Mouse (Mus musculus): ENCODE results near the gene Vwa5b1. TPM values are rescaled to one million over a fixed set of nuclear protein-coding genes. Genes with fewer than 3 reads are reported as not detected.

Gene Vwa5b1
- polyA plus RNA-seq, 1 experiment from 2014 or later: 0.13 TPM

DNA sequence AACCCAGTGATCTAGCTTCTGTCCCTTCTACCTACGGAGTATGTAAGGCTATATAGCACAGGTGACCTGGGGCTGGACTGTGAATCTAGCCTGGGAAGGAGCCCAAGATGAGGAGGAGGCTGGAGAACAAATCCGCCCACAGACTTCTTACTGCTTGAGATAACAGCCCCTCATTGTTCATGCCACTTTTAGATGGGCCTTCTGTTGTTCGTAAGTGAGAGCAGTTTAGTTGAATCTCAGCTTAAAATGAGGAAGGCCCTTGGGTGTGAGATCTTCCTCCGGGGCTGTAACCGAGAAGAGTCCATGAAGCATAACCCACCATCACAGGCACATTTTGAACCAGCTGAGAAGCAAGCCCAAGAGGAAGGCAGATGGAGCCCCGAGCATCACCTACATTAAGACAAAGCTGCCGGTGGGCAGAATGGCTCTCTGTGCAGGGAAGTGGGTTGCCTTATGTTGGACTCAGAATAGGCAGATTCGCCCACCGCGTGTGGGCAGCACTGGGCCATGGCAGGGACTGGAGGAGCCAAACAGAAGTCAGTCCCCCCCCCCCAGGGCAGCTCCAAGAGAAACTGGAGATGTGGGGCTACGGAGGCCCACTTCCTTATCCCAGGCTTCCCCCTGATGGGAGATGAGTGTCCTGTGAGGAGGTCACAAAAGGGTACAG, 24.4 kb upstream of the Vwa5b1 start:
- Histone ChIP-seq H3K4me2 (ENCODE audit: low read depth, low read length, severe bottlenecking) (no peak overlapping the region), H3K4me1 (replicated peaks; ENCODE audit: control insufficient read depth, insufficient read depth, low read length) (no peaks in the 10 kb centered on the region), H3K9ac (ENCODE audit: low read length) (no peak overlapping the region), H3K9me3 (ENCODE audit: control insufficient read depth, low read length) (no peaks in the 10 kb centered on the region), H3K27me3 (ENCODE audit: control insufficient read depth, insufficient read depth, low read length) (no peaks in the 10 kb centered on the region), H3K36me3 (ENCODE audit: control insufficient read depth, insufficient read depth, low read length) (no peaks in the 10 kb centered on the region), H3K4me3 (ENCODE audit: low read depth, low read length) (no peak overlapping the region), H3K27ac (ENCODE audit: low read depth, low read length) (no peak overlapping the region)
- no peak for DNase-seq (ENCODE audit: low spot score)
- ATAC-seq (replicated peaks; ENCODE audit: low FRiP score): no peak
- WGBS: 78% methylated on average over 11 of the region's 11 CpGs

DNA sequence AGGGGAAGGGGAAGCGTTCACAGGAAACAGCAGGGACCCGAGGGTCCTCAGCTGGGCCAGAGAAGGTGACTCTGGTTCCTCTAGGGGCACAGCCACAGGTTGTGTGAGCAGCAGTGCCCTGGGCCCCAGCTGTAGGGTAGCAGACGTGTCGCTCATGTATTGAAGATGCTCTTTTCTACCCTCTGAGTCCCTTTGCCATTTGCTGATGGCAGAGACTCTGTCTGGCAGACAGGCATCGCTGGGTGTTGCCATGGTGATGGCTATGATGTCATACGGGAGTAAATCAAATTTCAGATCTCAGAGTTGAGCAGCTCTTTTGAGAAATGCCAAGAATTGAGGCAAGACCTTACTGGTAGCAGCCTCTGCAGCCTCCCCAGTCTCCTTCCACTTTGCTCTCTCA, 17.4 kb upstream of the Vwa5b1 start:
- Histone ChIP-seq H3K4me1 (replicated peaks; ENCODE audit: control insufficient read depth, insufficient read depth, low read length) (no peaks in the 10 kb centered on the region), H3K4me2 (ENCODE audit: low read depth, low read length, severe bottlenecking) (no peak overlapping the region), H3K9me3 (ENCODE audit: control insufficient read depth, low read length) (no peaks in the 10 kb centered on the region), H3K9ac (ENCODE audit: low read length) (no peak overlapping the region), H3K27me3 (ENCODE audit: control insufficient read depth, insufficient read depth, low read length) (no peaks in the 10 kb centered on the region), H3K27ac (ENCODE audit: low read depth, low read length) (no peak overlapping the region), H3K4me3 (ENCODE audit: low read depth, low read length) (no peak overlapping the region), H3K36me3 (ENCODE audit: control insufficient read depth, insufficient read depth, low read length) (no peaks in the 10 kb centered on the region)
- no peak for ATAC-seq (replicated peaks; ENCODE audit: low FRiP score)
- DNase-seq (ENCODE audit: low spot score): no peak
- 54% methylated on average over 6 of the region's 6 CpGs for WGBS

- Histone ChIP-seq H3K27ac (ENCODE audit: low read depth, low read length) (no peak overlapping the region), H3K9ac (ENCODE audit: low read length) (no peak overlapping the region), H3K4me3 (ENCODE audit: low read depth, low read length) (no peak overlapping the region), H3K27me3 (ENCODE audit: control insufficient read depth, insufficient read depth, low read length) (no peaks in the 10 kb centered on the region), H3K9me3 (ENCODE audit: control insufficient read depth, low read length) (no peaks in the 10 kb centered on the region), H3K4me1 (replicated peaks; ENCODE audit: control insufficient read depth, insufficient read depth, low read length) (no peaks in the 10 kb centered on the region), H3K4me2 (ENCODE audit: low read depth, low read length, severe bottlenecking) (no peak overlapping the region), H3K36me3 (ENCODE audit: control insufficient read depth, insufficient read depth, low read length) (no peaks in the 10 kb centered on the region)
- no peak for DNase-seq (ENCODE audit: low spot score)
- ATAC-seq (replicated peaks; ENCODE audit: low FRiP score): no peak
- 97% methylated on average over 4 of the region's 4 CpGs for WGBS
Observed at GRCm38 (mm10) chr4:138651881-138652280, 16.2 kb upstream of the Vwa5b1 start.

- DNase-seq (ENCODE audit: low spot score) (no peak), ATAC-seq (replicated peaks; ENCODE audit: low FRiP score) (no peak)
- Histone ChIP-seq H3K4me1 (replicated peaks; ENCODE audit: control insufficient read depth, insufficient read depth, low read length) (no peaks in the 10 kb centered on the region), H3K27ac (ENCODE audit: low read depth, low read length) (no peak overlapping the region), H3K9ac (ENCODE audit: low read length) (no peak overlapping the region), H3K4me3 (ENCODE audit: low read depth, low read length) (no peak overlapping the region), H3K27me3 (ENCODE audit: control insufficient read depth, insufficient read depth, low read length) (no peaks in the 10 kb centered on the region), H3K9me3 (ENCODE audit: control insufficient read depth, low read length) (no peaks in the 10 kb centered on the region), H3K36me3 (ENCODE audit: control insufficient read depth, insufficient read depth, low read length) (no peaks in the 10 kb centered on the region), H3K4me2 (ENCODE audit: low read depth, low read length, severe bottlenecking) (no peak overlapping the region)
- WGBS: 81% methylated on average over 3 of the region's 3 CpGs
Observed at GRCm38 (mm10) chr4:138648096-138648635, 12.5 kb upstream of the Vwa5b1 start.

DNA sequence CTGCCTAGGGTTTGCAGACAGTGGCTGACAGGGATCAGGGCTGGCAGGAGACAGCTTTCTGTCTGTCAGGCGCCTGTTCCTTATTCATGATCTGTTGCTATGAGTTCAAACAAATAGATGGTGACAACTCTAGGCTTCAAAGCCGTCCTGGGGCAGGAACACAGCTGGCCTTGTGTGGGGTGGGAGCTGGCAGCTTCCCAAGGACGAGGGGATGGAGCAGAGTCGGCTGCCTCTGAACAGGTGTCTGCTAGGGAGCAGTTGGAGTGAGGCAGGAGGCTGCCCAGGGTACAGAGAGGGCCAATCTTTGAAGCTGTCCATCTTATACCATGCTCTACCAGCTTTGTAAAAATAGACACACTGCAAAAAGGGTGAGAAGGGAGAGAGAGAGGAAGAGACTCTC, 6.6 kb upstream of the Vwa5b1 start:
- Histone ChIP-seq H3K36me3 (ENCODE audit: control insufficient read depth, insufficient read depth, low read length) (no peaks in the 10 kb centered on the region), H3K27ac (ENCODE audit: low read depth, low read length) (no peak overlapping the region), H3K27me3 (ENCODE audit: control insufficient read depth, insufficient read depth, low read length) (no peaks in the 10 kb centered on the region), H3K9me3 (ENCODE audit: control insufficient read depth, low read length) (no peaks in the 10 kb centered on the region), H3K4me2 (ENCODE audit: low read depth, low read length, severe bottlenecking) (no peak overlapping the region), H3K9ac (ENCODE audit: low read length) (no peak overlapping the region), H3K4me1 (replicated peaks; ENCODE audit: control insufficient read depth, insufficient read depth, low read length) (no peaks in the 10 kb centered on the region), H3K4me3 (ENCODE audit: low read depth, low read length) (no peak overlapping the region)
- DNase-seq (ENCODE audit: low spot score) (no peak), ATAC-seq (replicated peaks; ENCODE audit: low FRiP score) (no peak)
- WGBS: 47% methylated on average over 4 of the region's 4 CpGs

DNA sequence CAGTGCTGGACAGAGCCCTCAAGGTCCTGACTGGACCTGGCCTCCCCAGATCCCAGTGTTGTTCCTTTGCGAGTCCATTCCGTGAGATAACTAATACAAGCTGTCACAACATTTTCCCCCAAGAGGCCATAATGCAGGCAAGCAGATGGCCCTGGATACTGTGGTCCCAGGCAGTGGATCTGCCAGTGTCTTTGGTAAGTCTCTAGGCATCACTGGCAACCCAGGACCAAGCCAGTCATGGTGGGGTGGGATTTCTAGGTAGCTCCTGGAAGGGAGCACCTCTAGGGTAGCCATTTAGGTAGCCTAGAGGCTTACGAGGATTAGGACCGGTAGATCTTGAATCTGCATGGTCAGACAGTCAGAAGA, 445 bp upstream of the Vwa5b1 start:
- Histone ChIP-seq H3K4me1 (replicated peaks; ENCODE audit: control insufficient read depth, insufficient read depth, low read length) (peaks cover 3% of the 10 kb centered on the region; the same call in 1 of the 2 replicates), H3K27me3 (ENCODE audit: control insufficient read depth, insufficient read depth, low read length) (no peaks in the 10 kb centered on the region), H3K4me3 (ENCODE audit: low read depth, low read length) (no peak overlapping the region), H3K36me3 (ENCODE audit: control insufficient read depth, insufficient read depth, low read length) (no peaks in the 10 kb centered on the region), H3K9me3 (ENCODE audit: control insufficient read depth, low read length) (no peaks in the 10 kb centered on the region), H3K4me2 (ENCODE audit: low read depth, low read length, severe bottlenecking) (no peak overlapping the region), H3K27ac (ENCODE audit: low read depth, low read length) (no peak overlapping the region), H3K9ac (ENCODE audit: low read length) (no peak overlapping the region)
- DNase-seq (ENCODE audit: low spot score): no peak
- no peak for ATAC-seq (replicated peaks; ENCODE audit: low FRiP score)
- WGBS: 66% methylated on average over 4 of the region's 4 CpGs

GRCm38 (mm10) chr4:138628256-138628655, 7.4 kb downstream of the Vwa5b1 start:
- ATAC-seq (replicated peaks; ENCODE audit: low FRiP score): no peak
- H3K9ac ChIP-seq (ENCODE audit: low read length): no peak overlapping the region
- H3K9me3 ChIP-seq (ENCODE audit: control insufficient read depth, low read length): no peaks in the 10 kb centered on the region
- H3K4me3 ChIP-seq (ENCODE audit: low read depth, low read length): no peak overlapping the region
- H3K27ac ChIP-seq (ENCODE audit: low read depth, low read length): no peak overlapping the region
- H3K27me3 ChIP-seq (ENCODE audit: control insufficient read depth, insufficient read depth, low read length): no peaks in the 10 kb centered on the region
- no peak for DNase-seq (ENCODE audit: low spot score)
- no peak overlapping the region for H3K4me2 ChIP-seq (ENCODE audit: low read depth, low read length, severe bottlenecking)
- no peaks in the 10 kb centered on the region for H3K36me3 ChIP-seq (ENCODE audit: control insufficient read depth, insufficient read depth, low read length)
- WGBS: 64% methylated on average over 5 of the region's 5 CpGs
- no peaks in the 10 kb centered on the region for H3K4me1 ChIP-seq (replicated peaks; ENCODE audit: control insufficient read depth, insufficient read depth, low read length)

GRCm38 (mm10) chr4:138614454-138614853, 21.2 kb downstream of the Vwa5b1 start:
- no peak overlapping the region for H3K27ac ChIP-seq (ENCODE audit: low read depth, low read length)
- WGBS: 25% methylated on average over 8 of the region's 8 CpGs
- no peak for DNase-seq (ENCODE audit: low spot score)
- H3K9me3 ChIP-seq (ENCODE audit: control insufficient read depth, low read length): no peaks in the 10 kb centered on the region; the same call in 1 of the 2 replicates
- no peak overlapping the region for H3K4me3 ChIP-seq (ENCODE audit: low read depth, low read length)
- ATAC-seq (replicated peaks; ENCODE audit: low FRiP score): no peak
- H3K9ac ChIP-seq (ENCODE audit: low read length): no peak overlapping the region
- no peak overlapping the region for H3K4me2 ChIP-seq (ENCODE audit: low read depth, low read length, severe bottlenecking)
- H3K36me3 ChIP-seq (ENCODE audit: control insufficient read depth, insufficient read depth, low read length): no peaks in the 10 kb centered on the region
- no peaks in the 10 kb centered on the region for H3K27me3 ChIP-seq (ENCODE audit: control insufficient read depth, insufficient read depth, low read length)
- peaks cover 4% of the 10 kb centered on the region; the same call in 1 of the 2 replicates for H3K4me1 ChIP-seq (replicated peaks; ENCODE audit: control insufficient read depth, insufficient read depth, low read length)

- no peaks in the 10 kb centered on the region for H3K36me3 ChIP-seq (ENCODE audit: control insufficient read depth, insufficient read depth, low read length)
- ATAC-seq (replicated peaks; ENCODE audit: low FRiP score): no peak
- peaks cover 9% of the 10 kb centered on the region; the same call in 1 of the 2 replicates for H3K4me1 ChIP-seq (replicated peaks; ENCODE audit: control insufficient read depth, insufficient read depth, low read length)
- H3K27me3 ChIP-seq (ENCODE audit: control insufficient read depth, insufficient read depth, low read length): no peaks in the 10 kb centered on the region
- no peaks in the 10 kb centered on the region; the same call in 1 of the 2 replicates for H3K9me3 ChIP-seq (ENCODE audit: control insufficient read depth, low read length)
- no peak for DNase-seq (ENCODE audit: low spot score)
- no peak overlapping the region for H3K9ac ChIP-seq (ENCODE audit: low read length)
- H3K4me2 ChIP-seq (ENCODE audit: low read depth, low read length, severe bottlenecking): no peak overlapping the region
- H3K27ac ChIP-seq (ENCODE audit: low read depth, low read length): no peak overlapping the region
- 80% methylated on average over 9 of the region's 9 CpGs for WGBS
- H3K4me3 ChIP-seq (ENCODE audit: low read depth, low read length): no peak overlapping the region
Observed at GRCm38 (mm10) chr4:138601926-138602325, 33.8 kb downstream of the Vwa5b1 start.
